Mouse (Mus musculus) neutrophil, adult 5-6 weeks (primary cell): Measurements from ENCODE around the gene Nub1. TPM values are rescaled to one million over a fixed set of nuclear protein-coding genes. Genes with fewer than 3 reads are reported as not detected.

Source experiments
- ATAC-seq: fragments of 151-379, 151-347 bp; 2 replicates; pipeline ENCODE4 v1.8.0; 2017; ENCODE audit warnings: mild to moderate bottlenecking, moderate TSS enrichment; ENCODE audit not compliant: insufficient number of reproducible peaks, poor library complexity, low FRiP score, severe bottlenecking; ENCODE audit errors: extremely low read depth
- total RNA-seq: library from RNA; stranded (forward); fragments of 200-1000 nt; gene quantifications from 2 replicates; pipeline ENCODE4 v1.2.3, GENCODE M21; 2017

Nub1 gene
- total RNA-seq, 1 experiment from 2014 or later, result 96.3 TPM

DNA sequence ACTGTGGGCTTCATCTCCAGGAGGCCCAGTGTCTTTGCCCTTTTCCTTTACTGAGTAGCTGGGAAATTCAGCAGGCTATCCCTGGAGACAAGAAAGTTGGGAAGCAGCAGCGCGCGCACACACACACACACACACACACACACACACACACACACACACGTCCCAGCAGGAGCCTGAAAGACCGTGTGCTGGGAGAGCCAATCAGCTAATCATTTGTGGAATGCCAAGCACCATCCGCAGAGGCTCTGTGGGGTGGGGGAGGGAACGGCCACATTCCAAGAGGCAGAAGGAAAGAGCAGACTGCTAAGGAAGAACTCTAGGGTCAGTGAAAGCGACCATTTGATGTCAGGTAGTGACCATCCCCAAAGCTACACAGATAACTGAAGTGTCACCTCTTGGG, 47.8 kb downstream of the Nub1 start:
- no peak for ATAC-seq

DNA sequence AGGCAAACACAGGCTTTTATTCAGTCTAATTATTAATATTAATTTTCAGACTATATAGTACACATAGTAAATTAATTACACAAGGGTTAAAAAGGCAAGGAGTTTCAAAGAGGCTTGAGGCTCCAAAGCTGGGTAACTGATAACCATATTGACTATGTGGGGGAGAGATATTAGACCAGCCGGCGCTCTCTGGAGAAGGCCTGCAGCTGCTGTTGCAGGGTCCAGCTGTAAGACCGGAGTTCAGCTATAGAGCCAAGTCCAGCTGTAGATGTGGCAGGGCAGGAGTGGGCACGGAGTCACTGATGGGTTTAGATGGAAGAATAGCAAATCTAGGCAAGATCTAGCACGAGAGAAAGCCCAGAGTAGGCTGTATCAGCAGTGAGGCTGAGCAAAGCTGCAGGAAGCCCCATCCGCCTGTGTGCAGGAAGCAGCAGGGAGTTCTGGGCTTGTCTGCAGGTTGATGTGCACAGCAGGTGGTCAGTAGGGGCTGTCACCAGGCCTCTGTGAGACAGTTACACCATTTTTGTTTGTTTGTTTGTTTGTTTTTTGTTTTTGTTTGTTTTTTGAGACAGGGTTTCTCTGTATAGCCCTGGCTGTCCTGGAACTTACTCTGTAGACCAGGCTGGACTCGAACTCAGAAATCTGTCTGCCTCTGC, 48.6 kb downstream of the Nub1 start:
- no peak for ATAC-seq

DNA sequence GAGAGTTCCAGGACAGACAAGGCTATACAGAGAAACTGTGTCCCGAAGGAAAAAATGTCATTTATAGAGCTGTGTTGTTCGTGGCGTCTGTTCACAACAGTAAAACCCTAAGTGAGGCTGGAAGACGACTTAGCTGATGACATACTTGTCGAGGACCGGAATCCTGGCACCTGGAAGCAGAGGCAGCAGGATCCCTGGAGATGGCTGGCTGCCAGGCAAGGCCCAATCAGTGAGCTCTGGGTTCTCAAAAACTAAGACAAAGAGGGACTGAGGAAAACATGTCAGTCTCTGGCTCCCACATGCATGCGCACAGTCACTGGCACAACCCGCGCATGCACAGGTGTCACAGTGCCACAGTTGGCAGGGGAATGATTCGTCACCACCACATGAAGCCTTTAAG, 52.3 kb downstream of the Nub1 start:
- no peak for ATAC-seq

DNA sequence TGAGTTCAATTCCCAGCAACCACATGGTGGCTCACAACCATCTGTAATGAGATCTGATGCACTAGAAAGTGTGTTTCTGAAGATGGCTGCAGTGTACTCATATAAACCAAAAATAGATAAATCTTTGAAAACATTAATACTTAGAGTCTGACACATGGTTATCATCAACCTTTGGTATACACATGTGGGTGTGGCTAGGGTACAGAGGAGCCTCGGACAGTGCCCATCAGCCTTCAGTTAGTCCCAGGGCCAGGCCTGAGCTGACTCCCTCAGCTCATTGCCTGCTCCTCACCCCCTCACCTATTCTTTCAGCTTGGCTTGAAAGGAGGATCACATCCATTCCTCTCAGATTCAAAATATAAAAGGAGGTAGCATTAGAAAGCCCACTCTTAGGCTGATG, 53.2 kb downstream of the Nub1 start:
- ATAC-seq, result no peak

DNA sequence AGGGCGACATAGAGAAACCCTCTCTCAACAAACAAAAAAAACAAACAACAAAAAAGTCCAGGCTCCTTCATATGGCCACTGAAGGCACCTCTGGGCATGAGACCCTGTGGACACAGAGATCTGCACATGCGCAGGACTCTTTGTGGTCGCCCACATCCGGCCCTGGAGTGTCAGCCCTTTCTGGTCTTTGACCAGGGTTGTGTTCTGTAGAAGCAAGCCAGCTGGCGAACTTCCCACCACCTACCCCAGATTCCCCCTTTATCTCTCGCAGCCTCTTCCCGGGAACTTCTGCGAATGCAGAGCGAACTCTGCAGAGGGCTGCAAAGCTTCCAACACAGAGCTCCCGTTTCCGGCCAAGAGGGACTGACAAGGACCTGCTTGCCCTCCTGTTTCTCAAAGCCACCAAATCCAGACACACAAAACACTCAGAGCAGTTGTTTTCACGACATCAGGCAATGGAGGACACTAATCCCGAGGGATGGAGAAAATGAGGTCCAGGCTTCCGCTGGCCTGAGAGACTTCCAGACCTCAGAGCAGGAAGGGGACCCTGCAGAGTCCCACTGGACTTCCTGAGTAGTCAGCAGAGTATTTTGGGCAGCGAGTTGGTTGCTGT, 53.9 kb downstream of the Nub1 start:
- peak; percentile 56; the same call in 1 of the 2 replicates for ATAC-seq

DNA sequence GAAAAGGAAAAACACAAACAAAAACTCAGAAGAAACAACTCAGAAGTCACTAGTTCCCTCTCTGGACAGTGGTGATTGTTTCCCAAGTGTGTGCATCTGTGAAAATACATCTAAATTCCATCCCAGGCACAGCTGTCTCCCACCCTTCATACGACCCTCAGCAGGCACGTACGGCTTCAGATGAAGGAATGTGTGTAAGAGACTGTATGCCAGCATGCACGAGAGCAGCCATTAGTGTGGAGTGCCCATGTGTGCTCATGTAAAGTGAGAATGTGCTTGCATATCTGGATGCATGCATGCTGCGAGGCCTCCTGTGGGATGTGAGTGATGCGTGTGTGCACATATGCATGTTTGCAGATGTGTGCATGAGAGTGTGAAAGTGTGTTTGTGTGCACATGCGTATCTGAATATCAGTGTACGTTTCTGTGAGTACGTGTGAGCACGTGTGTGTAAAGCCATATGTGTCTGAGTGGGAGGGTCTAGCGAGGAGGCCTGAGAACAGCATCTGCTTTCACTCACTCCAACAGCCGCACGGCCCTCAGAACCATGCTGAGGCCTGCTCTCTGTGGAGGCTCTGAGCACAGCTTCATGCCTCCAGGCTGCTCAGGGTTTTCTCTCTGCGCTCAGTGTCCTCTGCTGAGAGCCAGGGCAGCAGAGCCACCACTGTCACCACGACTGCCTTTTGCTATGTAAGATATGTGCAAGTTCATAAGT, 56.0 kb downstream of the Nub1 start:
- ATAC-seq, result no peak

DNA sequence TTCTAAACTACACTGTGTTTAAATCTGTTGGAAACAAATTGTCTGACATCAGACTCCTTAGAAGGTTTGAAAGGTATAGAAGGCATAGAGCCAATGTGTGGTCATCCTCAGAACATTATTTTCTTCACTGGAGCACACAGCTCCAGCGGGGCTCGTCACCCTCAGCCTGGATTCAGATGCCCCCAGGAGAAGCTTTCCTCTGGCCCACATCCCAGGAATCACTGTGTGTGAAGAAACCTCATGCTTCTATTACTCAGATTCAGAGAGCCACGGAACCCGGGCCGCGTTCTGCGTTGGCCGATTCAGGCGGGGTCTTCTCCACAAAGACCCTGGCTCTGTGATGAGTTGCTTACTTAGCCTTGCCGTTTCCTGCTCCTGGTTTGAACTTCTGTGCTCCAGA, 58.6 kb downstream of the Nub1 start:
- no peak for ATAC-seq

DNA sequence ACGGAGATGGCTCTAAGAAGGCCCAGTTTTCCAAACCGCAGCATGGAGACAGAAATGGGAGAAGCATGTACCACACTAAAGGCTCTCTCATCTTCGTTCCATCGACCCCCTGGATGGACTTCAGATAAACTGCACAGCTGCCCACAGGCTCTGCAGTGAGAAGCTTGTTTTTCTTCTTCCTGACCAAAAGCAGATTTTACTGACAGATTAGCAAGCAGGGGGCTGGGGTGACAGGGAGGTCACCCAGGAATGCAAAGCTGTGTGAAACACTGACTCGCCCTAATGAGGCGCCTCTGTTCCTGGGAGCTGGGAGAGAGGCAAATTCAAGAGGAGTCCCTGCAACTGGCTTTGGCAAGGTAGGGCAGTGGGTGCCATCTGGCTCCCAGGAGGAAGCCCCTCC, 62.2 kb downstream of the Nub1 start:
- ATAC-seq, result no peak

DNA sequence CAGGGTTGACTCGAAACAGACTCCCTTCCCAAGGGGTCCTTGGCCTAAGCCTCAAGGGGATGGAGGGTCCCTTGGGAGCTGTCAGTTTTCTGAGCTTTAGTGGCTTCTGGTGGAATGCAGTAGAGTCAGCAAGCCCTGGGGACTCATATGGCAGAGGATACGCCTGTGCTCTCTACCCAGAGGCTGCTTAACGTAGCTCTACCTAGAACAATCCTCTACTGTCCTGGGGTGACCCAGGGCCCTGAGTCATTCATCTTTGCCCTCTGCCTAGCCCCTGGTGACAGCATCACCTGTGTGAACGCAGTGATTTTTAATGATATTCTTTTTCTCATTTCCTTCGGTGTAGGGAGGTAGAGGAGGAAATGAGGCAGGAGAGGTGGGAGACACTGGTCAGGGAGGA, 64.4 kb downstream of the Nub1 start:
- no peak for ATAC-seq

DNA sequence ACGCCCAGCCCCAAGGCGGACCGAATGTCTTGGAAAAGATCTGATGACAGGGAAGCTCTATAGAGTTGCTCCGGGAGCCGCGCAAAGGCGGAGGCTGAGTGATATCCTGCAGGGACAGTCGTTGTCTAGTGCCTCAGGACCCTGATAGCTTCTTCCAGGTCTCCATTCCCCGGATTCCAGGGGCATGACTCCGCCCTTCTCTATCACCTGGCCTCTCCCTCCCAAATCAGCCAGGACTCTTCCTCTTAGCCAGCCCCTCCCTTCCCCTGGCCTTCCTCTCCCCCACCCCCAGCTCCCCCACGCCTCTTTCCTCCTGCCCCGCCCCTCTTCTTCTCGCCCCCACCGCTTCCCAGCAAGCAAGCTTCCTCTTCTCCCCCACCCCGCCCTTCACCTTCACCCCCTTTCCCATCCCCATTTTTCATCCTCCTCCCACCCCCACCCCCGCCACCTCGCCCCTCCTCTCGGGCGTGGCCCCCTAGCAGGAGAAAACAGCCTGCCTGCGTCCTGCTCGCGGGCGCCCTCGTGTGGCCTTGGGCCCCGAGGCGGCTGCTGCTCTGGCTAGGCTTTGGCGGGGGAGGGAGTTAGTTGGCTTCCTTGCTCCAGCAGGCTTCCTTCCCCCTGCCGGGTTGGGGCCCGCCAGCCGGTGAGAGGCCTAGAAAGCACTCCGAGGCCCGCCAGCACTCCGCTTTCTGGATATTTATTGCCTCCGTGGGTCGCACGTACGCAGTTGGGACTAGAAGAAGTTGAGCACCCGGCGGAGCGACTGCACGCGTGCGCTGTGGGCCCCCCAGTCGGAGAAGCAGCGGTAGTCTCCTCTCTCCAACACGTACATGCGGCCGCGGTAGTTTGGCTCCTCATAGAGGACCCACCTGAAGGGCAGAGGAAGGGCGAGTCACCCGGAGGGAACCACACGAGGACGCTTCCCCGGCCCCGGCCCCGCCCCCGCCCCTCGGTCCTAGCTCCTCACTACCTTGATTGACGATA, 65.3 kb downstream of the Nub1 start:
- peak; percentile 78 for ATAC-seq

DNA sequence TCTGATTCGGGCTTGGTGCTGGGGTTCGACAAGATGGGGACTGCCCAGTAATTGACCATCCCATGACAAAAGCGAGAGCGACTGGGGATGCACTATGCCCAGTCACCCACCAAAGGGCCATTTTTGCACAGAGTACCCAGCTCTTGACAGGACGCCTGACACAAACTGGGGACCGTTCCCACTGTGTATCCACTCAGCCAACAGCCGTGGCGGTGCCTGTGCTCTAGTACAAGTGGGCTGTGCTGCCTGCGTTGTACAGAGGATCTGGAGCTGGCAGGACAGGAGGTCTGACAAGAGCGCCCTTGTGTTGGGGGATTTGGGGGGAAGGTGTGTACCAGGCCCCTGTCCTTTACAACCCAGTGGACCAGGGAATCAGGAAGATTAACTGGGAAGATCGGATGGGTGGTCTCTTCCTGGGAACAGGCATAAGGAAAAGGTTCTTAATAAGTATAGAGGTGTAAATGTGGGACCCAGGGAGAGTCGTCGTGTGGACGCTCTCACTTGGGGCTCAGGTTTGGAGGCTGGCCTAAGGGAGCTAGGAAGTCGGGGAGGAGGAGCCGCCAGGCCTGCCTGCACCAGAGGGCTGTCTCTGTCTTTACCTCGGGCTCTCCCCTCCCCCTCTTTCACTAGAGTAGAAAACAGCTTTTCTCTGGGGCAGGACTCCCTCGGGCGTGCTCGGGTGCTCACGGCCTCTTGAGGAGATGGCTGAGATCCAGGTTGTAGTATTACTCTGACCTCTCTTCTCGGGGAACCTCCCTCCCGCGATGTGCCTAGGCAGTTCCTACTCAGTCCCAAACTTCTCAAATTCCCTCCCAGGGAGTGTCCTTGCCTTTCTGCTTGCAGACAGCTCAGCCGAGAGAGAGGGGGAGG, 66.2 kb downstream of the Nub1 start:
- ATAC-seq, result peak; percentile 37; the same call in 1 of the 2 replicates

DNA sequence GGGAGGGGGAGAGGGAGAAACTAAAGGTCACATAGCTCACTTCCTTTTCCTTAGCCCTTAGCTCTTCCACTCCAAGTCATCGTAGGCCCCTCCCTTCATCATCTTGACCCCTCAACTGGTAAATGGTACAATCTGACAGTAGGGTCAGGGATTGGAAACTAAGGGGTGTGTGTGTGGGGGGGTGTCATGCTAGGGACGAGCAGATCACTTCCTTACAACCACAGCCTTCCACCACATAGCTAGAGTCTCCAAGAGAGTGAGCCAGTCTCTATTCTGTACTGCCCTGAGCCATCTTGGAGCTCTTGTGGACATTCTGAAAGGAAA, 66.8 kb downstream of the Nub1 start:
- no peak for ATAC-seq

DNA sequence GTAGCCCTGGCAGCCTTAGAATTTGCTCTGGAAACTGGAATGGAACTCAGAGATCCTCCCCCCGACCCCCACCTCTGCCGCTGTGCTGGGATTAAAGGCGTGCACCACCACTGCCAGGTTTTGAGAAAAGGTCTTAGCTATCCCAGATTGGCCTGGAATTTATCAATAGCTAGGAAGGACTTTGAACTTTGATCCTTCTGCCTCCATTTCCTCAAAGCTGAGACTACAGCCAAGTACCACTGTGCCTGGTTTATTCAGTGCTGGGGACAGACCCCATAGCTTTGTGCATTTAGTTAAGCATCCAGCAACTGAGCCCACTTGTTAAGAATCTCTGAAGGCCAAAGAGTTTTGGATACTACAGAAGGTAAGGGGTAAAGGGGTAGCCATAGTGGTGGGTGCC, 71.6 kb downstream of the Nub1 start:
- ATAC-seq, result no peak

DNA sequence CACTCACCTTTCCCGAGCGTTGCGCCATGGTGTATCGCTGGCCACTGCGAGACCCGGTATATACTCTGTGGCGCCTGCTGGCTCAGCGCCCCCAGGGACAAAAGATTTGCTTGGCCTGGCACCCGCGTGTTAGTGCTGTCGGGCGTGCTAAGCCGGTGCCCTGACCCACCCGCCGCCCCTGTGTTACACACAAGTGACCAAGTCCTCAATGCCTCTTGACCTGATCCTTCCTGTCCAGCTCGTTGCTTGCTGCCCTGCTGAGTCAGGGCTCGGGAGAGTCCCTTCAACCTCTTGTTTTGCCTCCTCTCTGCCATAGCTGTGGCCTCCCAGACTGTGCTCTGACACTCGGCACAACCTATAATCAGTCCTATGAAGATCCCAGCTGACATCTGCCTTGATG, 72.5 kb downstream of the Nub1 start, which contains the start of gene Crygn:
Gene Crygn (minus strand): TSS at position 193 of the 400 bp plus-strand sequence.
- ATAC-seq, result no peak

Other genes with a start within 250 kb of the Nub1 start
- gene Fastk, start 240.2 kb upstream of the Nub1 start, total RNA-seq, result 32.2 and 32.9 TPM in 2 replicates
- gene Tmub1, start 237.7 kb upstream of the Nub1 start, total RNA-seq, result 28.2 and 29.4 TPM in 2 replicates
- gene Agap3, start 233.4 kb upstream of the Nub1 start, total RNA-seq, result 26.1 and 28.6 TPM in 2 replicates
- gene Gbx1, start 158.3 kb upstream of the Nub1 start, total RNA-seq, result not detected in 2 replicates
- not detected in 2 replicates for gene Asb10, start 144.6 kb upstream of the Nub1 start, total RNA-seq
- gene 4931409K22Rik, start 128.7 kb upstream of the Nub1 start, total RNA-seq, result not detected in 2 replicates
- 40.0 and 40.4 TPM in 2 replicates for gene Abcf2, start 108.1 kb upstream of the Nub1 start, total RNA-seq
- gene Chpf2, start 98.8 kb upstream of the Nub1 start, total RNA-seq, result 28.4 and 37.9 TPM in 2 replicates
- 0.25 and 1.0 TPM in 2 replicates for gene Smarcd3, start 61.1 kb upstream of the Nub1 start, total RNA-seq
- gene Wdr86, start 45.2 kb downstream of the Nub1 start, total RNA-seq, result 0.12 TPM in 1 of 2 replicates, not detected in the other
- 5.3 TPM in 1 of 2 replicates, not detected in the other for gene Crygn, start 72.5 kb downstream of the Nub1 start, total RNA-seq
- 48.2 and 59.8 TPM in 2 replicates for gene Rheb, start 157.1 kb downstream of the Nub1 start, total RNA-seq